Mouse (Mus musculus) left cerebral cortex, postnatal 36 days (tissue): ENCODE measurements at regions not wholly inside any gene's neighbourhood (a gene's known extent, or its start where the extent isn't known, plus 50 kb on each side); places are given as distances from the start of the nearest gene placed in this dataset.

Experiments
- DNase-seq, 2 experiments: peaks; one replicate each; pipeline ENCODE4 v3.0.0; 2021 to 2022; ENCODE audit warnings: low spot score in 2 of 2, mixed read lengths in 1 of 2
- intact Hi-C: fragments of 180-260 bp; cut with DNase I; formaldehyde crosslinking; loops from one replicate; pipeline ENCODE4 v1.15.1; 2025

DNA sequence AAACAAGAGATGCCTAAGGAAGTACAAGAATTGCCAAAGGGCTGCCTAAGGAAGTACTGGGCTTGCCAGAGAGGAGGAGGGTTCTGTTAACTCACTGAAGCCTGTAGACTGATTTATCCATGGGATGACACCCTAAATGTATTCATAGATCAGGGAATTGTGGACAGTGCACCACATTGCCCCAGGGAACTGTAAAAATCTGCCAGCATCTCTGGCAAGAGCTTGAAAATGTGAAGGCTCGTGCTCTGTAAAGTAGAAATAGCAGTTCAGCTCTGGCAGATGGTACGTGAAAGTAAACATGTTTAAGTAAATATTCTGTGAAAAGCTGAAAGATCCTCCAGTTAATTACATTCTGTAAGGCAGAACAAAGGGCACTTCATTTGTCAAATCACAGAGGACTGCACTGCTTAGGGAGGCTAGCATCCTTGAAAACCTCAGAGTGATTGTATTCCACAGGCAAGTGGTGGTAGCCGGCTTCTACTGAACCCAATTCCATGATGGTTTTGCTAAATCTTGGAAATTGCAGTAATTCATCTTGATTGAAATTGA, 445.9 kb upstream of the Grin3a start:
- intact Hi-C loops, result no loop called here
- no peak for DNase-seq

GRCm38 (mm10) chr4:50286602-50287001, 441.1 kb upstream of the Grin3a start:
- intact Hi-C loops, result no loop called here
- DNase-seq, result no peak

- DNase-seq, result no peak
- intact Hi-C loops, result no loop called here
These were observed 413.6 kb upstream of the Grin3a start for GRCm38 (mm10) chr4:50259012-50259601.

DNA sequence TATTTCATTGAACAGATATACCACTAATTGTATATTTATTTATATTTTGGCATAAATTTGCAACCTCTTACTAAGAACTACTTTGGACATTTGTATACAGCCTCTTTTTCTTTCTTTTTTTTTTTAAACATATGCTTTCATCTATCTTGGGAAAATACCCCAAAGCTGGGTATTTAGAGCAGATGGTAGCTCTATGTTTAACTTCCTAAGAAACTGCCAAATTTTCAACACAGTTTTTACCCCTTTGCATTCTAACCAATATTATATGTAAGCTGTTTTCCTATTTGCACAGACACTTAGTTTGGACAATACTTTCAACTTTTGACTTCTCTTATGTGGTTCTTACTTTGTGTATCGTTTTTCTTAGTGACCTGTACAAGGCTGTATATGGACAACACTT, 396.5 kb upstream of the Grin3a start:
- no peak for DNase-seq

DNA sequence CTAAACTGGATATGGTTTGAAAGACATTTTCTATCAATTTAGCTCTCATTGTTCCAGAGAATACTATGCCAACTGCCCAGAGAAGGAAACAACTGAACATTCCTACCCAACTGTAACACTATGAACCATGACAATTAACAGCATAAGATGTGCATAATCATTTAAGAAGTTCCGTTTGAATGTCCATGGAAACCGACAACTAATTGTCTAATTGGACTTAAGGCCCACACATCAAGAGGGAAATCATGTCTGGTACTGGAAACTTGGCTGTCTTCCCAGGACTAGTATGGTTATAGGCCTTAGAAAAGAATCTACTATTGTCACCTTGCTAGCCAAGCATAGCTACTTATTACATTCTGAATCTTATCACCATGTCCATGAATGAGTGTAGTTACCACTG, 395.4 kb upstream of the Grin3a start:
- no peak for DNase-seq
- intact Hi-C loops, result no loop called here

More for the DNA sequence above, 396.5 kb upstream of the Grin3a start:
- intact Hi-C loops, result no loop called here

GRCm38 (mm10) chr4:50239386-50239785, 393.8 kb upstream of the Grin3a start:
- intact Hi-C loops, result no loop called here
- DNase-seq, result no peak

- no peak for DNase-seq
- intact Hi-C loops, result no loop called here
These were observed 389.9 kb upstream of the Grin3a start for GRCm38 (mm10) chr4:50235476-50235875.

- intact Hi-C loops, result no loop called here
- no peak for DNase-seq
These were observed 357.8 kb upstream of the Grin3a start for GRCm38 (mm10) chr4:50203348-50203747.

DNA sequence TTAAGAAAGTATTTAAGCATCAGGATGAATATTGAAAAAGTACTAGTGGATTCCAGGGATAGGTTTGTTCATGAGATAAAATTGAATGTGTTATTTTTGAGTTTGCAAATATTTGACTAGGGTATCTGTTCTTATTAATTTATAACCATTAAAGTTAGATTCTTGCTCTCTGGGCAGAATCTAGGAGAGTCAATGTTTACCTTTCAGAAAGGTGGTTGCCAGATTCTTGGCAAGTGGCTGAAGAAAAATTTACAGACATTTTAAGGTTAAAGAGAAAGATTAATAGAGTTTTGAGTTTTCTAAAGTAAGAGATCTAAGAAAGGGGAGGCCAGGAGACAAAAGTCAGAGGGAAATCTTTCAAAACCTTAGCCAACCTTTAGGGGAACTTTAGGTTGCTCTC, 331.7 kb upstream of the Grin3a start:
- DNase-seq, result no peak
- intact Hi-C loops, result no loop called here

- intact Hi-C loops, result no loop called here
These were observed 331.1 kb upstream of the Grin3a start for GRCm38 (mm10) chr4:50176656-50177055.

DNA sequence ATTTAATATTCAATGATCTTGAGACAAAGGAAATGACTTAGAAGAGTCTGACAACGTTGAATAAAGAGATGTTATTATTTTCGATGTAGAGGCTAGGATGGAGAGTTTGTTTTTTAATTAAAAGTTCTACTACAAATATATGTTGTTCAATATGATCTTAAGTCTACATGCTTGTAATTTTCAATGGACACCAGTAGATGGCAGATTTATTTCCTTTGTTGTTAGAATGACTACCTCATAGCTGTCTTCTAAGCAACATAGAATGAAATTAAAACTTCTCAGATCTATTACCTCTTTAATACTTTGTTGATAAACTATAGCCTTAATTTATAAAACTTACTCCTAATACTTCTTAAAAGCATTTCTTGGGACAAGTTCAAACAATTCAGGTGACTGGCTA, 315.3 kb upstream of the Grin3a start:
- intact Hi-C loops, result loop anchor here (10.0 kb wide), 1 partner anchor 514 kb away; no protein-coding TSS in a partner anchor

More at GRCm38 (mm10) chr4:50176656-50177055, 331.1 kb upstream of the Grin3a start:
- DNase-seq, result no peak

DNA sequence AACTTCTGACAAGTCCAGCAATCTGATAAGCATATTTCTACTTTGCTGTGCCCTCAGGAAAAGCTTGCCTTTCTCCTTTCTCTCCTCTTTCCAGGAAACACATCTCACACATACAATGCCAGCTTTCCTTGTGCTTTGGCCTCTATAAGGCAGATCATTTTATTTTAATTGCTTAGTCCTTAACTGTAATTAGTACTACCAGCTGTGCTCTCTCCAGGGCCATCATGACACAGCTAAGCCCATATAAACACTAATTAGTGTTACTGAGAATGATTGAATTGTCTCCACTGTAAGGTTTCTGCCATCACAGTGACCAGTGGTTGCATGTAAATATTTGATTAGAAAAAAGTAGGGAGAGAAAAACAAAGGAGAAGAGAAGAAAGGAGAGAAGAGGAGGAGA, 300.4 kb upstream of the Grin3a start:
- intact Hi-C loops, result no loop called here
- DNase-seq, result no peak

More for the DNA sequence above, 315.3 kb upstream of the Grin3a start:
- no peak for DNase-seq

- intact Hi-C loops, result no loop called here
- peak; percentile 5 for DNase-seq
These were observed 284.7 kb upstream of the Grin3a start for GRCm38 (mm10) chr4:50130262-50130661.

- intact Hi-C loops, result no loop called here
- DNase-seq, result no peak
These were observed 261.0 kb upstream of the Grin3a start for GRCm38 (mm10) chr4:50106557-50106956.

DNA sequence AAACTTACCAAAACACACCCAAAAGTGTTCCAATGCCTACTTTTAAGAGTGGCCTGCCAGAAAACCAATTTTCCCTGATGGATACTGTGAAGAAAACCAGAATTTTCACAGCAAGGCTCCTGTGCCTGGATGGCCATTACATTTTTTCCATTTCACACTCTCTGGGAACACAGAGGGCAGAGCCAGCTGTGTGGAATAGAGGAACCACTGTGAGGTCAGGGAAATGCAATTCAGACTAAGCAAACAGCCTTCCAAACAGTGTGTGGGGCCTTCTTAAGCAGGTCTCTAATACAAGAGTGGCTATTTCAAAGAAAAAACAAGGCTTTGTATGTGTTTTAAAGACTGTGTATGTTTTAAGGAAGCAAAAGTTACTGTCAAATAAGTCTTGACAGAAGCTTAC, 242.3 kb upstream of the Grin3a start:
- intact Hi-C loops, result no loop called here
- no peak for DNase-seq

GRCm38 (mm10) chr4:50086676-50087075, 241.1 kb upstream of the Grin3a start:
- intact Hi-C loops, result no loop called here
- no peak for DNase-seq

GRCm38 (mm10) chr4:50055519-50055918, 210.0 kb upstream of the Grin3a start:
- no peak for DNase-seq
- intact Hi-C loops, result no loop called here

- intact Hi-C loops, result no loop called here
These were observed 195.9 kb upstream of the Grin3a start for GRCm38 (mm10) chr4:50041476-50041875.

DNA sequence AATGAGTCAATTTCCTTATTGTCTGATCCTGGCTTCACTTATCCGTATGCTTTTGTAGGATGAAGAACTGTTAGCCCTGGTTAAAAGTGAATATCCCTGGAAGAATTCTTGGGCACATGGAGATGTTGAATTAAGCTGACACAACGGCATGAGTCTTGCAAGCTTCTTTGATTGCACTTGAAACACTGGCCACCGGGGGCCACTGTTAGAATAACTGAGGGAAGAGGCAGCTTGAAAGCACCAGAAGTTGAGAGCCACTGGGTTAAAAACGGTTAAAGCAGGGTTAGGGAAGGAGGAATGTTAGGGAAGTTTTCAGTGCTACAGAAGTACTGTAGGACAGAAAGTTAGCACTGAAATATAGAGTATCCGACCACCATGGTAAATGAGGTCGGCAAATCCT, 190.5 kb upstream of the Grin3a start:
- intact Hi-C loops, result no loop called here

More at GRCm38 (mm10) chr4:50041476-50041875, 195.9 kb upstream of the Grin3a start:
- DNase-seq, result no peak

DNA sequence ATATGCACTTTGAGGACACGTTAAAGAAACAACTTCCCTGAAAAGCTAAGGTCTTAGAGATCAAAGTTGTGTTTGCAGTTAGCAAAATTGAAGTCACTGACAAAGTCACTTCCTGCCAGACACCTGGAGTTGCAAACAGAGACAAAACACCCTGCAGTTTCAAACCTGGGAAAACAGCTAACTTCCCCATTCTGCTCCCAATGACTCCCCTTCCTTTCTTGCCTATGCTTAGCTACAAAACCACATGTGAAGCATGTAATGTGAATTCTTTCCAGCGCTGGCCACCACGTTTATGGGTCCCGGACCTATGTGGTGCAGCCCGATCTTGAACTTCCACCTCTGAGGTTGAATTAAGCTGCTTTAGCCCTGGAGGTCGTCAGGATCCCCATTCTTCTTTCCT, 179.8 kb upstream of the Grin3a start:
- DNase-seq, result no peak
- intact Hi-C loops, result no loop called here

More for the DNA sequence above, 190.5 kb upstream of the Grin3a start:
- DNase-seq, result peak in 1 of 2 experiments; percentile 10
